Comparison of ENCODE assay signal across 9 mouse cellular contexts in the genomic region with DNA sequence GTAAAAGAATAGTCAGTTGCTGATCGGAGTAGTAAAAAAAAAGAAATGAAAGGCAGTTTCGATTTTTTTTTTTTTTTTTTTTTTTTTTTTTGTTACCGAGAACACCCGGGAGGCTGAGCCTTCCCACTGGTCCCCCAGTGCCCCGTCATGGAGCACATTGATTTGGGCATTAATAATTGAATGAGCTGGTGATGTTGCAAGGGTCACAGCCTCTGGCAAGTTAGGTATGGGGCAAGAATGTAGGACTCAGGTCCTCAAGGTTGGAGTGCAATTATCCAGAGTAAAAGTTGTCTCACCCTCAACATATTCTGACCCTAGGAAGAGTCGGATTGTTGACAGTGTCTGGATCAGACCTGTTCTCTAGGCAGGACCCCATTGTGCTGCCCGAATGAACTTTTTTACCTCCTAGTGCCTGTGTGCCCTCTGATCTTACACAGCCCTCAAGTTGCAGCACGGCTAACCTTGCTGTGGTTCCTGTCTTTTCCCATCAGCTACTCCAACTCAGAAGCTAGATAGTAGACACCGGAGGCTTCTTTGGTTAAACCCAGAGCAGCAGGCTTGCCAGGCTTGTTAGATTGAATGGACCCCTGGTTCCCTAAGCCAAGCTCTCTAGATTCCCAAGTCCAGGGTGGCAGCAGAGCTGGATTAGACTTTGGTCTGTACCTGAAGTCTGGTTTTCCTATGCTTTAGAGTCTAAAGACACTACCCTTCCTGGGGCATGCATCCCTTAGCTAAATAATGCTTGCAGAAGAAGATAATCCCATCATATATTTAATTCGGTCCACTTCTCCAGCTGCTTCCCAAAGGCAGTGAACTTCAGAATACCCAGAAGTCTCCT. TPM values are rescaled to one million over a fixed set of nuclear protein-coding genes. Genes with fewer than 3 reads are reported as not detected.
DNase-seq lines count a peak whose midpoint lies in the region; ATAC-seq and TF ChIP-seq lines count a peak whose summit lies in the region.
"Had no signal": no experiment of that assay in that cellular context is flagged by ENCODE, and none has a peak within 500 bp of the region (broad histone marks: within the 10 kb centered on the region; RNA-seq: fewer than 3 reads in every experiment).

No protein-coding gene starts in this region.

- 0 out of 2 replicates have a peak, but pooled peaks cover 2% of the 10 kb centered on the region for H3K36me3 ChIP-seq in kidney, embryonic 16.5 days (ENCODE audit: insufficient read depth, low read length)
- no peaks in the 10 kb centered on the region for H3K36me3 ChIP-seq in neural tube, embryonic 11.5 days (ENCODE audit: control insufficient read depth, insufficient read depth, low read length)

- H3K9ac ChIP-seq in kidney, embryonic 16.5 days (replicated peaks; ENCODE audit: low read length), result peak overlapping the region; percentile 80
- H3K9ac ChIP-seq in neural tube, embryonic 11.5 days (ENCODE audit: low read length), result no peak overlapping the region

- no peak for TF ChIP-seq CTCF in embryonic fibroblast, embryonic 13.5 days (IDR thresholded peaks at IDR 0.05; ENCODE audit: borderline replicate concordance, insufficient read depth, low read length)

- DNase-seq in kidney, adult 18-20 months, result peak; percentile 11
- no peak for DNase-seq in kidney, postnatal 4 days
- no peak for DNase-seq in neural tube, embryonic 11.5 days (ENCODE audit: low spot score)
- DNase-seq in right cerebral cortex, postnatal 10 days (ENCODE audit: low spot score in 2 of 2), result no peak
- no peak for DNase-seq in MN1 (ENCODE audit: low spot score)
- DNase-seq in retina, postnatal 1 day, result no peak

- H3K27me3 ChIP-seq in kidney, embryonic 16.5 days (ENCODE audit: insufficient read depth, low read length), result peaks cover 11% of the 10 kb centered on the region
- peaks cover 46% of the 10 kb centered on the region for H3K27me3 ChIP-seq in neural tube, embryonic 11.5 days (ENCODE audit: control insufficient read depth, insufficient read depth, low read length)
- H3K27me3 ChIP-seq: Patski had no signal

- H3K9me3 ChIP-seq in kidney, embryonic 16.5 days (ENCODE audit: low read length), result no peaks in the 10 kb centered on the region
- no peaks in the 10 kb centered on the region for H3K9me3 ChIP-seq in neural tube, embryonic 11.5 days (ENCODE audit: control insufficient read depth, low read length)

- peak overlapping the region; percentile 93 for H3K4me2 ChIP-seq in kidney, embryonic 16.5 days (replicated peaks; ENCODE audit: low read depth, low read length)
- peak overlapping the region; percentile 84 for H3K4me2 ChIP-seq in neural tube, embryonic 11.5 days (ENCODE audit: low read depth)

- H3K4me1 ChIP-seq in embryonic fibroblast, embryonic 13.5 days (ENCODE audit: control insufficient read depth, insufficient read depth, low read length), result no peaks in the 10 kb centered on the region
- peaks cover 20% of the 10 kb centered on the region for H3K4me1 ChIP-seq in kidney, embryonic 16.5 days (ENCODE audit: insufficient read depth, low read length)
- peaks cover 8% of the 10 kb centered on the region; the same call in 1 of the 2 replicates for H3K4me1 ChIP-seq in neural tube, embryonic 11.5 days (ENCODE audit: control insufficient read depth, insufficient read depth, low read length)

- no peak for ATAC-seq in kidney, embryonic 16.5 days (ENCODE audit: low FRiP score, low TSS enrichment)
- no peak for ATAC-seq in neural tube, embryonic 11.5 days (ENCODE audit: insufficient read depth, low FRiP score, low TSS enrichment)
- ATAC-seq: Patski had no signal

- H3K4me3 ChIP-seq in embryonic fibroblast, embryonic 13.5 days (ENCODE audit: insufficient read depth, low read length), result peak overlapping the region; percentile 63
- H3K4me3 ChIP-seq in kidney, embryonic 16.5 days (ENCODE audit: low read length), result peak overlapping the region; percentile 73
- H3K4me3 ChIP-seq in neural tube, embryonic 11.5 days (ENCODE audit: low read depth, low read length), result peak overlapping the region; percentile 54

- WGBS in kidney, embryonic 16.5 days, result 17% methylated on average over 10 of the region's 10 CpGs
- 24% methylated on average over 10 of the region's 10 CpGs for WGBS in neural tube, embryonic 11.5 days

- peak overlapping the region; percentile 28; the same call in 1 of the 2 replicates for H3K27ac ChIP-seq in embryonic fibroblast, embryonic 13.5 days (ENCODE audit: insufficient read depth, low read length)
- H3K27ac ChIP-seq in kidney, embryonic 16.5 days (ENCODE audit: low read length), result 0 out of 2 replicates have a peak overlapping the region, but pooled peaks have one; percentile 19
- H3K27ac ChIP-seq in neural tube, embryonic 11.5 days (ENCODE audit: low read depth, low read length), result no peak overlapping the region

- no peak; the same call in none of the 2 replicates for TF ChIP-seq POLR2A in embryonic fibroblast, embryonic 13.5 days (IDR thresholded peaks at IDR 0.05; ENCODE audit: low read depth, low read length)

RNA-seq across cellular contexts. Expression of a gene that starts 1.8 kb away (rescaled TPM):
- 575 and 668 TPM in 2 replicates for polyA plus RNA-seq in embryonic fibroblast, embryonic 13.5 days (2011; ENCODE audit: insufficient read length, low read depth, missing spikeins)
- 152 and 162 TPM in 2 replicates for polyA plus RNA-seq in kidney, embryonic 16.5 days (2015; fragmentation: Nextera tagmentation; extraction: Ambion mirVana)
- polyA plus RNA-seq in neural tube, embryonic 11.5 days (2014; fragmentation: Nextera tagmentation; extraction: Ambion mirVana), result 93.2 and 110 TPM in 2 replicates
